Mouse (Mus musculus) thymus, postnatal 0 days (tissue): ENCODE measurements around the gene Rhbdl1. TPM values are rescaled to one million over a fixed set of nuclear protein-coding genes. Genes with fewer than 3 reads are reported as not detected.

ENCODE experiments used
- DNase-seq: peaks from one replicate; pipeline ENCODE4 v3.0.0-alpha.2; 2015; ENCODE audit warnings: low spot score
- polyA plus RNA-seq: library from polyadenylated mRNA; unstranded; fragments of >200 nt; fragmentation: Nextera tagmentation; extraction: Ambion mirVana; gene quantifications from 2 replicates; pipeline ENCODE4 v1.2.1, GENCODE M21; 2015

The Rhbdl1 gene
- polyA plus RNA-seq = 0.38 and 0.45 TPM in 2 replicates

DNA sequence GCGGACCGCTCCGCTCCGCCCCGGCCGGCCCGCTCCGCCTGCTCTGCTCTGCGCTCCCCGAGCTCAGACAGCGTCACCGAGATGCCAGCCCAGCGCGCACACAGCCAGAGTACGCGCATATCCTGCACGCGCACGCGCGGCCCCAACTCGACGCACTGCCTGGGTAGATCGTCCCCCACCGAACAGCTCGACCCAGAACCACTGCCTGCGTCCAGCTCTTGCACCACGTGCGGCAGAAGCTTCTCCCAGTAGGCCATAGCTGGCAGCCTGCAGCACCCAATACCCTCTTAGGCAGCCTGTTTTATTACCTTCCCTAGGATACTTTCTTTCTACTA, at the start of gene Rhbdl1:
Gene Rhbdl1, minus strand, starts transcription at position 220 of the 335 bp plus-strand sequence.
- peak; percentile 59 for DNase-seq

DNA sequence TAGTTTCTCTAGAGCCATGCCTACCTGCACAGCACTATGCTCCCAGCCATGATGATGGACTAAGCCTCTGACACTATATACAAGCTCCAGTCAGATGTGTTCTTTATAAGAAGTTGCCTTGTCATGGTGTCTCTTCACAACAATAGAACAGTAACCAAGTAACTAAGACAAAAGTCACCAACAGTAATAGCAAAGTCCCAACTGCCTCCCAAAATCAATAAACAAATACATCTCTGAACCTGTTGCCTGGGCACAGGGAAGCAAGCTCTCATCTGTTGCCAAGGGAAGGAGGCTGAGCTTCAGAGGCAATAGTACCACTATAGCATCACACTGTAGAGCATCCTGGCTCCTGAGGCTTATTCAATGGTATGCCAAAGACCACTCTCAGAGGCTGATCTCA, 49.7 kb upstream of the Rhbdl1 start:
- no peak for DNase-seq

DNA sequence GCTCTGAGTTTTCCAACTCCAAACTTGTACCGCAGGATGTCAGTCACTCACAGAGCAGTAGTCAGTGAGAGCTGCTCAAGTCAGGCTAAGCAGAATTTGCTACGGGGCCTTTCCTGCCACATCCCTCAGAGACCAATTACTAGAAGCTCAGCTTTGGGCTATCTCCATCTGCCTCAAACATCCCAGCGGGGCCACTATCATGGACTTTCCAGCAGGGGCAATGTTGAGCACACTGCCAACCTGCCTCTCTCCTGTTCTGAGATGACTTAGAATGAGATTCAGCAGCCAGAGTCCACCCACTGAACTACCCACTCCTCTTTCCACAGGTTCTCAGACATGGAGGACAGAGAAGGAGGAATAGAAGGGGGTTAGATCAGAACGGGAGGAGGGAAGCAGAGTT, 48.5 kb upstream of the Rhbdl1 start:
- peak; percentile 45 for DNase-seq

- no peak for DNase-seq
Observed at GRCm38 (mm10) chr17:25883824-25884223, 46.7 kb upstream of the Rhbdl1 start.

- DNase-seq = no peak
Observed at GRCm38 (mm10) chr17:25883268-25883667, 46.2 kb upstream of the Rhbdl1 start.

DNA sequence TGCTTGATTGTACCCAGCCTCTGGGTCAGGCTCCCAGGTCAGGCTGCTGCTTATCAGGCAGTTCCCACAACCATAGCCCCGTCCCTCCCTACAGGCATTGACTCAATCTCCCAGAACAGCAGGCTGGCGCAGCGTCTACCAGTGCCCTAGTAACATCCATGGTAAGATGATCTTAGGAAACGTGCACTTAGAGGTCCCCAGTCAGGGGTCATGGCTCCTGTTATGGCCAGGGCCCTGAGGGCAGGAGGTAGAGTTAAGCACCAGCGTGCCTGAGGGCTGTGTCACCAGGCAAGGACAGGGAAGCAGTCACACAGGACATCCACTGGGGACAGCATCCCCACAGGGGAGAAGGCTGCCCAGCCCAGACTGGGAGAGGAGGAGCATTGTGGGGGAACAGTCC, 45.2 kb upstream of the Rhbdl1 start:
- DNase-seq = no peak

GRCm38 (mm10) chr17:25881691-25882090, 44.6 kb upstream of the Rhbdl1 start:
- DNase-seq = no peak

DNA sequence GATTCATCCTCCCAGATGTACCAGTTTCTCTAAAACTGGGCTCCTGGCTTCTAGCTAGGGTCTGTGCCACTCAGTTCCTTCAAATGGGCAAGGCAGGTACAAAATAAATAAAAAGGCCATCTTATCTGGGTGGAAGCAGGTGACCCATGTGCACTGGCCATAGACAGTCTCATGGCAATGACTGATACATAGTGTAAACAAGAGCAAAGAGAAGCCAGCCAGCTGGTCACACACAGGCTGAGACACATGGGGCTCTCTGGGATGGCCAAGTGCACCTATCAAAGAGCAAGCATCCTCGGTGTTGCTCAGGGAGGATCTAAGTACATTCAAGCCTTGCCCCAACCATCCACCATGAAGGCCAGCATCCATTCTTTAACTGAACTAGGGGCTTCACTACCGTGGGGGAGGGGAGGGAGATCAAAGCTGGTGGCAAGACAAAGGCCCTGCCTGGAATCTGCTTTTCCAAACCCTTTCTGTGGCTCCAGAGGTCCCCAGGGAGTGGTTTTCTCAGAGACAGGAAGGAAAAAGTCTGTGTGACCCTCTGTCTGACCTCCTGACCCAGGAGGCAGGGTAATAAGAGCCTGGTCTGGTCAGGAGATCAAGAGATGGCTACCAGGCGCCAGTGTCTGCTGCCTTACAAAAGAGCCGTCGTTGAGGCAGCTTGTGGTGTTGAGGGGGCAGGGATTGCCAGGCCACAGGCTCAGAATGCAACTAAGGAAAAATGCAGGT, 44.0 kb upstream of the Rhbdl1 start:
- DNase-seq = no peak

GRCm38 (mm10) chr17:25880196-25880910, 43.3 kb upstream of the Rhbdl1 start, which contains the start of gene Wfikkn1:
Wfikkn1 (minus strand) TSS chr17:25880858.
- DNase-seq = no peak

DNA sequence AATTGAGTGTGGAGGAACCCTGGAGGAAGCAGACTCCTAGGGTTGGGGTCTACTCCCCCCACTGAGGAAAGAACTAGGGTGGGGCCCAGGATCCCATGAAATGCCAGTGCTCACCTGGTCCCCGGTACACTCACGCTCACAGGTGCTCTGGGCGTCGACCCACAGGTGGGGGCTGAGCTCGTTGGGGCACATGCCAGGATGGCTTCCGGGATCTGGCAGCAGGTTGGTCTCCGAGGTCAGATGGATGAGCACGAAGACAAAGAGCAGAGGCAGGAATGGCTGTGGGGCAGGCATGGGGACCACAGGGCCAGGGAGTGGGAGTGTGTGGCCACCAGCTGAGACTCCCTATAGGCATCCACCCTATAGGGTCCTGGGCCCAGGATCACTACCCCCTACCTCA, 42.7 kb upstream of the Rhbdl1 start:
- no peak for DNase-seq

GRCm38 (mm10) chr17:25879261-25879660, 42.2 kb upstream of the Rhbdl1 start:
- no peak for DNase-seq

- DNase-seq = no peak
Observed at GRCm38 (mm10) chr17:25878611-25879180, 41.6 kb upstream of the Rhbdl1 start.

GRCm38 (mm10) chr17:25877741-25878610, 40.9 kb upstream of the Rhbdl1 start:
- DNase-seq = no peak

- no peak for DNase-seq
Observed at GRCm38 (mm10) chr17:25877025-25877424, 39.9 kb upstream of the Rhbdl1 start.

- no peak for DNase-seq
Observed at GRCm38 (mm10) chr17:25876347-25876915, 39.3 kb upstream of the Rhbdl1 start.

GRCm38 (mm10) chr17:25875171-25876136, 38.4 kb upstream of the Rhbdl1 start:
- DNase-seq = peak; percentile 84

GRCm38 (mm10) chr17:25874721-25875170, 37.7 kb upstream of the Rhbdl1 start, which contains the start of gene Mettl26:
Mettl26 (plus strand) TSS chr17:25875074.
- peak; percentile 94 for DNase-seq

DNA sequence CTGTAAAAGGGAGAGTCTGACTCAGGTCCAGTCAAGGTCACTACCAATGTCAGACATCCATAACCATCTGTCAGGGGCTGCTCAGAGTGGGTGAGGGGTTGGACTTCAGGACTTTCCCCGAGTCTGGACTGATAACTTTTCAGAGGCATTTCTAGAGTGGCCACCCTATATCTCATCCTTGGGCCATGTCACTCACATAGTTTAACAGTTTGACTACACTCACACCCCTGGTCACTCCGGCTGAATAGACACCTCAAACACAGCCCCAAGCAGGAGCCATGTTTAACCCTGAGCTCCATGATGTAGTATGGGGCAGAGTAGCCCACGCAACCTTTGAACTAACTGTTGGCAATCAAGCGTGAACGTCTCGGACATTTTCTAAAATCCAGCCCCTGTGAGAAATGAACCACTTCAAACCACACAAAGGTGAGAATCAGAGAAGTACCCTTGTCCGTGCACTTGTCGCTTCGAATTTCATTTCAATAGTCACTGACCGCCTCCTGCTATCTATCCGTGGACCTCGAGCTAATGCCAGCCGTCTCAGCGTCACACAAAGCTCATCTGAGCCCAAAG, 37.1 kb upstream of the Rhbdl1 start:
- DNase-seq = no peak

DNA sequence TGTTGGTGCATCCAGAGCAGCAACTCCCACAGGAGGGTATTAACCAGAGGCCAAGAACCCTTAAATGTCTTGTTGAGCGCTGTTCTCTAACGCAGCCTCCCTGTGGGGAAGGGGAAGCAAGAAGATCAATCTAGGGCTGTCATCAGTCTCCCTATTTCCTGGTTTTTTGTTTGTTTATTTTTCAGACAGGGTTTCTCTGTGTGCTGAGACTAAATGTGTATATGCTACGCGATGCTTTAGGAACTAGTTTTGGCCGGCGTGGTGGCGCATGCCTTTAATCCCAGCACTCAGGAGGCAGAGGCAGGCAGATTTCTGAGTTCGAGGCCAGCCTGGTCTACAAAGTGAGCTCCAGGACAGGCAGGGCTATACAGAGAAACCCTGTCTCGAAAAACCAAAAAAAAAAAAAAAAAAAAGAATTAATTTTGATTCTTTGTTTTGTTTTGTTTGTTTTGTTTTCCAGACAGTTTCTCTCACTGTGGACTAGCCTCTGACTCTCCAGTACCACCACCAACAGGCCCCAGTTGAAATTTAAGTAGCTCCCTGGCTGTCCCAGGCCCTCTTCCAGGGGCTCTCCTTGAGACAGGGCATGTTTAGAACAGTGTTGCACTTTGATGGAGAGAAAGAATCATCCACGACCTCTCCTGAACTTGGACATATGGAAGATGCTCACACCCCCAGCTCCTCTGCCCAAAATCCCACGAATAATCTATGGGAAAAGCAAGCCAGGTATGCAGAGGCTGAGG, 36.5 kb upstream of the Rhbdl1 start:
- DNase-seq = no peak
